Mouse (Mus musculus) frontal cortex, postnatal 25 days (tissue): ENCODE measurements around the gene Cyp4b1.
"Not testable (repeated sequence)": the region's sequence is repeated elsewhere in the genome, so short reads cannot be mapped to it uniquely, and the experiment has no call there.

Experiments
- DNase-seq, 2 experiments: peaks; one replicate each; pipeline ENCODE4 v3.0.0; 2022; ENCODE audit warnings: low spot score in 2 of 2

Cyp4b1 gene

GRCm38 (mm10) chr4:115647580-115647979 is at the start of gene Cyp4b1:
Cyp4b1 (minus strand) TSS chr4:115647723.
- DNase-seq = no peak

- DNase-seq = no peak
Observed at GRCm38 (mm10) chr4:115686299-115686698, 38.8 kb upstream of the Cyp4b1 start.

- DNase-seq = no peak
Observed at GRCm38 (mm10) chr4:115659190-115659589, 11.7 kb upstream of the Cyp4b1 start.

- no peak for DNase-seq
Observed at GRCm38 (mm10) chr4:115657867-115658249, 10.3 kb upstream of the Cyp4b1 start.

- peak in 1 of 2 experiments; percentile 13 for DNase-seq
Observed at GRCm38 (mm10) chr4:115657104-115657866, 9.8 kb upstream of the Cyp4b1 start.

GRCm38 (mm10) chr4:115656535-115656922 is 9.0 kb upstream of the Cyp4b1 start:
- not testable (repeated sequence) for DNase-seq

- not testable (repeated sequence) for DNase-seq
Observed at GRCm38 (mm10) chr4:115655841-115656534, 8.5 kb upstream of the Cyp4b1 start.

- peak in 1 of 2 experiments; percentile 11 for DNase-seq
Observed at GRCm38 (mm10) chr4:115650866-115651265, 3.3 kb upstream of the Cyp4b1 start.

GRCm38 (mm10) chr4:115649344-115649743 is 1.8 kb upstream of the Cyp4b1 start:
- no peak for DNase-seq

GRCm38 (mm10) chr4:115648752-115649151 is 1.2 kb upstream of the Cyp4b1 start:
- no peak for DNase-seq

GRCm38 (mm10) chr4:115645371-115645770 is 2.2 kb downstream of the Cyp4b1 start:
- DNase-seq = no peak

- no peak for DNase-seq
Observed at GRCm38 (mm10) chr4:115642967-115643754, 4.4 kb downstream of the Cyp4b1 start.

GRCm38 (mm10) chr4:115625560-115625959 is 22.0 kb downstream of the Cyp4b1 start:
- DNase-seq = not testable (repeated sequence)

GRCm38 (mm10) chr4:115614005-115614404 is 33.5 kb downstream of the Cyp4b1 start:
- no peak for DNase-seq

GRCm38 (mm10) chr4:115600611-115601010 is 46.9 kb downstream of the Cyp4b1 start, which contains the start of gene Cyp4a32:
Cyp4a32 (plus strand) TSS chr4:115600969.
- not testable (repeated sequence) for DNase-seq

- no peak for DNase-seq
Observed at GRCm38 (mm10) chr4:115596824-115597336, 50.6 kb downstream of the Cyp4b1 start.

- no peak for DNase-seq
Observed at GRCm38 (mm10) chr4:115596357-115596756, 51.2 kb downstream of the Cyp4b1 start.

- DNase-seq = no peak
Observed at GRCm38 (mm10) chr4:115583036-115583435, 64.5 kb downstream of the Cyp4b1 start.

GRCm38 (mm10) chr4:115575776-115576175 is 71.7 kb downstream of the Cyp4b1 start:
- DNase-seq = no peak

- DNase-seq = no peak
Observed at GRCm38 (mm10) chr4:115575255-115575654, 72.3 kb downstream of the Cyp4b1 start.
